Mouse (Mus musculus) erythroblast, embryonic 14.5 days (primary cell): Measurements from ENCODE around the gene Dhx34. TPM values are rescaled to one million over a fixed set of nuclear protein-coding genes. Genes with fewer than 3 reads are reported as not detected.

Source experiments
- H3K27me3 ChIP-seq: 2 replicates; pipeline ENCODE4 v1.6.1; 2012; ENCODE audit warnings: inconsistent platforms; ENCODE audit not compliant: control insufficient read depth
- H3K36me3 ChIP-seq: 2 replicates; pipeline ENCODE4 v1.6.1; 2012; ENCODE audit warnings: mild to moderate bottlenecking, inconsistent platforms; ENCODE audit not compliant: control insufficient read depth
- H3K4me1 ChIP-seq: 2 replicates; pipeline ENCODE4 v1.6.1; 2012; ENCODE audit warnings: inconsistent platforms; ENCODE audit not compliant: control insufficient read depth
- H3K4me3 ChIP-seq: replicated peaks from 2 replicates; pipeline ENCODE3; 2012; ENCODE audit warnings: moderate library complexity, mild to moderate bottlenecking, inconsistent platforms
- H3K9me3 ChIP-seq: 2 replicates; pipeline ENCODE4 v1.6.1; 2012; ENCODE audit warnings: low read length, inconsistent platforms, mixed read lengths; ENCODE audit not compliant: control insufficient read depth
- GATA1 ChIP-seq: IDR thresholded peaks from 2 replicates; pipeline ENCODE4 v1.6.1; 2012; ENCODE audit warnings: low read length, inconsistent platforms, mixed read lengths
- TAL1 ChIP-seq: IDR thresholded peaks from 3 replicates; pipeline ENCODE4 v1.6.1; 2012; ENCODE audit warnings: low read length, inconsistent platforms, mixed read lengths
- polyA plus RNA-seq: library from polyadenylated mRNA; stranded (reverse); fragments of >175 nt; gene quantifications from 2 replicates; pipeline ENCODE4 v1.2.3, GENCODE M21; 2012

Gene Dhx34
- polyA plus RNA-seq, 1 experiment: 1.7 TPM

GRCm38 (mm10) chr7:16213986-16214385 is 7.9 kb downstream of the Dhx34 start:
- Histone ChIP-seq H3K4me3 (no peak overlapping the region), H3K4me1 (no peaks in the 10 kb centered on the region; the same call in 1 of the 2 replicates), H3K36me3 (peaks cover 52% of the 10 kb centered on the region), H3K27me3 (no peaks in the 10 kb centered on the region), H3K9me3 (no peaks in the 10 kb centered on the region)
- TF ChIP-seq GATA1 (no peak), TAL1 (no peak)

- H3K4me1 ChIP-seq: no peaks in the 10 kb centered on the region; the same call in 1 of the 2 replicates
- no peak overlapping the region for H3K4me3 ChIP-seq
- no peaks in the 10 kb centered on the region for H3K27me3 ChIP-seq
- TF ChIP-seq GATA1 (no peak), TAL1 (no peak)
- H3K9me3 ChIP-seq: no peaks in the 10 kb centered on the region
- H3K36me3 ChIP-seq: peaks cover 52% of the 10 kb centered on the region
Observed at GRCm38 (mm10) chr7:16213196-16213595, 8.6 kb downstream of the Dhx34 start.

GRCm38 (mm10) chr7:16210862-16211365 is 10.9 kb downstream of the Dhx34 start:
- Histone ChIP-seq H3K4me3 (no peak overlapping the region), H3K9me3 (no peaks in the 10 kb centered on the region), H3K36me3 (peaks cover 38% of the 10 kb centered on the region), H3K4me1 (no peaks in the 10 kb centered on the region), H3K27me3 (no peaks in the 10 kb centered on the region)
- TF ChIP-seq GATA1 (no peak), TAL1 (no peak)

- H3K36me3 ChIP-seq: peaks cover 25% of the 10 kb centered on the region
- no peaks in the 10 kb centered on the region for H3K27me3 ChIP-seq
- H3K4me1 ChIP-seq: no peaks in the 10 kb centered on the region
- H3K9me3 ChIP-seq: no peaks in the 10 kb centered on the region
- TF ChIP-seq TAL1 (no peak), GATA1 (no peak)
- no peak overlapping the region for H3K4me3 ChIP-seq
Observed at GRCm38 (mm10) chr7:16208781-16209665, 12.8 kb downstream of the Dhx34 start.

GRCm38 (mm10) chr7:16207496-16207895 is 14.3 kb downstream of the Dhx34 start:
- no peaks in the 10 kb centered on the region for H3K27me3 ChIP-seq
- no peak overlapping the region for H3K4me3 ChIP-seq
- TF ChIP-seq TAL1 (no peak), GATA1 (no peak)
- peaks cover 30% of the 10 kb centered on the region for H3K36me3 ChIP-seq
- no peaks in the 10 kb centered on the region for H3K4me1 ChIP-seq
- H3K9me3 ChIP-seq: no peaks in the 10 kb centered on the region

- Histone ChIP-seq H3K9me3 (no peaks in the 10 kb centered on the region), H3K4me1 (no peaks in the 10 kb centered on the region), H3K36me3 (peaks cover 31% of the 10 kb centered on the region), H3K27me3 (no peaks in the 10 kb centered on the region), H3K4me3 (no peak overlapping the region)
- TF ChIP-seq GATA1: no peak
- TF ChIP-seq TAL1: no peak
Observed at GRCm38 (mm10) chr7:16207076-16207475, 14.8 kb downstream of the Dhx34 start.

- no peaks in the 10 kb centered on the region for H3K27me3 ChIP-seq
- H3K4me1 ChIP-seq: no peaks in the 10 kb centered on the region
- H3K4me3 ChIP-seq: no peak overlapping the region
- TF ChIP-seq TAL1: no peak
- TF ChIP-seq GATA1: no peak
- peaks cover 34% of the 10 kb centered on the region for H3K36me3 ChIP-seq
- H3K9me3 ChIP-seq: no peaks in the 10 kb centered on the region
Observed at GRCm38 (mm10) chr7:16204791-16205190, 17.0 kb downstream of the Dhx34 start.

GRCm38 (mm10) chr7:16203505-16203903 is 18.3 kb downstream of the Dhx34 start:
- Histone ChIP-seq H3K9me3 (no peaks in the 10 kb centered on the region), H3K27me3 (no peaks in the 10 kb centered on the region), H3K36me3 (peaks cover 35% of the 10 kb centered on the region), H3K4me1 (no peaks in the 10 kb centered on the region), H3K4me3 (no peak overlapping the region)
- TF ChIP-seq TAL1: no peak
- TF ChIP-seq GATA1: no peak

- no peak for TF ChIP-seq TAL1
- TF ChIP-seq GATA1: no peak
- Histone ChIP-seq H3K4me1 (no peaks in the 10 kb centered on the region), H3K9me3 (no peaks in the 10 kb centered on the region), H3K27me3 (no peaks in the 10 kb centered on the region), H3K4me3 (no peak overlapping the region), H3K36me3 (peaks cover 36% of the 10 kb centered on the region)
Observed at GRCm38 (mm10) chr7:16202756-16203504, 18.9 kb downstream of the Dhx34 start.
